Mouse (Mus musculus): ENCODE results near the gene Rabif.
A peak's percentile ranks its signal among the peaks of the same experiment; 100 is the strongest.
"Not testable (repeated sequence)": the region's sequence is repeated elsewhere in the genome, so short reads cannot be mapped to it uniquely, and the experiment has no call there.

The Rabif gene

DNA sequence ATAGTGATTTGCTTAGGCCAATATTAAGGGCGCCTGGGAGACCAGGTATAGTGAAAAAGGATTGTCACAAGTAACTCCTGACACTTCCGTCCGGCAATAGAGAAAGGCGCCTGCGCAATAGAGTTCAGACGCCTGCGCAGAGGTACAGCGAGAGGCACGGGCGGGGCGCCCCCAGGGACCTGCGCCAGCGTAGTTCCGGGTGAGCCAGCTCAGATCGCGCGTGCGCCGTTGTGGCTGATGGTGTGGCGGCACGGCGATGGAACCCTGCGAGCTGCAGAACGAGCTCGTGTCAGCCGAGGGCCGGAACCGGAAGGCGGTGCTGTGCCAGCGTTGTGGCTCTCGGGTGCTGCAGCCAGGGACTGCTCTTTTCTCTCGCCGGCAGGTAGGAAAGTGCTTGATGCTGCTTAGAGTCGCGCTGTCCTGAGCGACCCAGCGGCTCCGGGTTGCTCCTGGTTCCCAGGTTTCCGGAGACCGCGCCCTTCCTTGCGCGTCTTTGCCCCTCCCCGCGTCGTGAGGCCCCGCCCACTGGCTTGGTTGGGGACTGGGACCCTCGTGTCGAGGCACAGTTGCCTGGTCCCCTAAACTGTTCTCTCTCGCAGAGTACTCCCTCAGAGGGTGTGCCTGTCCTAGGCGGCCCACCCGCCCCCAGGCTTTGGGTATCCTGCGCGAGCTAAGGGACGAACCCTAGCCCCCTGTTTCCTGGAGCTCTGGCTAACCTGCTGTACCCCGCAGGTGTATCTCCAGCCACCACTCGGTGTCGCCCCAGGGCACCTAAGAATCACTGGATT lies at the start of gene Rabif:
Gene Rabif (plus strand): TSS at position 221 of the 788 bp plus-strand sequence.
- DNase-seq (ENCODE audit: low spot score): peak; percentile 99

DNA sequence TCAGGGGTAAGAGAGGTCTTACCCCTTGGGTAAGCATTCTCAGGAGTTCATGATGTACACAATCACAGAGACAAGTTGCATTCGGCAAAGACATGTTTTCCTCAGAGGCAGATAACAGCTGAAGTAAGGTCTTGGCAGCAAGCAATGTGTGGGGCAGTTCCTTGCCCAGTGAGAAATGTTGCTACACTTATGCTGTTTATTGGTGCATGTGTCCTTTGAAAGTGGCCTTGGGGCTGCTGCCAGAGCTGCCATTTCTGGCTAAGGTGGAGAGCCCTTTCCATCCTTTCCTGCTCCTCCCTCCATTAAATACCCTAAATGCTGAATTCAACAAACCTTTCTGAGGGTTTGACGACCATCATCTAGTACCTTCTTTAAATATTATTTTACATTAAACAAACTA lies 49.0 kb upstream of the Rabif start:
- no peak for DNase-seq (ENCODE audit: low spot score)

DNA sequence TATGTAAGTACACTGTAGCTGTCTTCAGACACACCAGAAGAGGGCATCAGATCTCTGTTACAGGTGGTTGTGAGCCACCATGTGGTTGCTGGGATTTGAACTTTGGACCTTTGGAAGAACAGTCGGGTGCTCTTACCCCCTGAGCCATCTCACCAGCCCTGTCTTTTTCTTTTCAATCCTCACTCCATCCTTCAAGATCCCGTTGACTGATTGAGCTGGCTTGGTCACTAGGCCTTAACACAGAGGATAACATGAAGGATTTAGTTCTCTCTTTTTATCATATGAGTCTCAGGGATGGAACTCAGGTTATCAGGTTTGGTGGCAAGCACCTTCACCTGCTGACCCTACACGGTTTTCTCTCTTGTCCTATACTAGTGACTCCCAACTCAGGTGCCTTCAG lies 45.9 kb upstream of the Rabif start:
- DNase-seq (ENCODE audit: low spot score): not testable (repeated sequence)

DNA sequence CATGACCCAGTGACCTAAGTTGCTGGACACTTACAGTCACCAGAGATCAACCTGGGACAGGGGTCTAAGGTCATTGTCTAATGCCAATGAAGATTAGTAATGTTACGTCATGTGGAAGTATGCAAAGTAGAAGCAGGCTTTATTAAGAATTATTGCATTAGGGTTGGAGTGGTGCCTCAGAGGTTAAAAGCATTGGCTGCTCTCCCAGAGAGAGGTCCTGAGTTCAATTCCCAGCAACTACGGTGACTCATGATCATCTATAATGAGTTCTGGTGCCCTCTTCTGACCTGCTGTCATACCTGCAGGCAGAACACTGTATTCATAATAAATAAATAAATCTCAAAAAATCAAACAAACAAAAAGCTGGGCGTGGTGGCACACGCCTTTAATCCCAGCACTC lies 44.2 kb upstream of the Rabif start:
- no peak for DNase-seq (ENCODE audit: low spot score)

DNA sequence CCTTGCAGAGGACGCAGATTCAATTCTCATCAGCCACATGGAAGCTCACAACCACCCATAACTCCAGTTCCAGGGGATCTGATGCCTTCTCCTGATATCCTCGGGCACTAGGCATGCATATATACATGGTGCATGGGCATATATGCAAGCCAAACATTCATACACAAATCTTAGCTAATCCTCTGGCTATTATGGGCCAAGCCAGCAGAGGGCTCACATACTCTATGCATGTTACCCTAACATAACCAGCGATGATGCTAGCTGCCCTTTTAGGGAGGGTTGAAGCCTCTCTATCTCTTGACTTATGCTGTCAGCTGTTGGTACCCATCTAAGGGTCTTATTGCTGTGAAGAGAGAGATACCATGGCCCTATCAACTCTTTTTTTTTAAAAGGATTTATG lies 43.5 kb upstream of the Rabif start:
- DNase-seq (ENCODE audit: low spot score): peak; percentile 54

DNA sequence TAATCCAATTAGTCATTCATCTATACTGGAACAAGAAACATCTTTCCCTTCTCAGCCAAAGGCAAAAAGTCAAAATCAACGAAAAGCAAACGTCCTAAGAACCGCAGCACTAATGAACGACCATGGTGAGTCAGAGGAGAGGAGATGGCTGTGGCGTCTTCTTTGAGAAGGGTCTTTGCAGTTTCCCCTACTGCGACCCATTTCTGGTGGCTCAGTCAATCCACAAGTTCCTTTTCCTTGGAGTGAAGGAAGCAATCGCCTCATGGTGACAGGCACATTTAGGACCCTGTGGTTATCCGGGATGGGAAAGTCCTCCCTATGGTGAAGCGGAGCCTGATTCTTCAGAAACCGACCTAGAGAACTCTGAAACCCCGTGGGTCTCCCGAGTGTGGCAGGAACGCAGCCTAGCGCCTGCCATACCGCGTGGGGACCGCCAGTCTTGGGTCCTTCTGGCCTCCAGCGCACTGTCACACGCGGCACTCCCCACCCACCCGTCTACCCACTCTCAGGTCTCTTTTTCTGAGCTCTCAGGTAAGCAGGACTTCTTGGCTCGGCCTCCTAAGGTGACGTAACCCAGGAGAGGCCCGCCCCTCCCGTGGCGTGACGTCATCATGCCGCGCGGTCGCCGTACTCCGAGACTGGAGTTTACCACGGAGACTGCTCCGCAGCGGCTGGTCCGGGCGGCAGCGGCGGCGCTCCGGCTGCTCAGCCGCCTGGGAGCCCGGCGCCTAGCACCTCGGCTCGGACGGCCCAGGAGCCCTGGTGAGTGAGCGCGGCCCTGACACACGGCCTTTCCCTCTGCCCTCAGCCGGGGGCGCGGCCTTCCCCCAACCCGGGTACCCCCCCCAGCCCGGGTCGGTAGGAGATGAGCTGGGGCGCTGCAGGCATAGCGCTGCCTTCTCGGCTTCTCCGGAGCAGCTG lies 39.3 kb upstream of the Rabif start, which contains the start of gene Klhl12:
Gene Klhl12 (plus strand): TSS at position 628 of the 921 bp plus-strand sequence.
- DNase-seq (ENCODE audit: low spot score): peak; percentile 98

DNA sequence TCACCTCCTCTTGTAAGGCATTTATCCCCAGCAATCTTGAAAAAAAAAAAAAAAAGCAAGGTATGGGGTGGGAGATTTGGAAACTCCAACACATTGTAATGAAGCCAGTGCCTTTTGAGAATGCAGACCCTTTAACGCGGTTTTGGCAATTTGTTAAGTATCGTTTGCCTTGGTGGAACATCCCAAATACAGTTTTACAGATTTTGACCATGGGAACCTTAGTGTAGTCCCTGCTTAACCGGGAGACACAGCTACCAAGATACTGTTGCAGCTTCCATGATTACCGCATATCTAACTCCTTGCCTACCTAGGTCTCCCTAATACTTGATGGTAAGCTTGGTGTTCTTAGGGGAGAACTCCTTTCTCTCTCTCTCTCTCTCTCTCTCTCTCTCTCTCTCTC lies 38.4 kb upstream of the Rabif start:
- no peak for DNase-seq (ENCODE audit: low spot score)

DNA sequence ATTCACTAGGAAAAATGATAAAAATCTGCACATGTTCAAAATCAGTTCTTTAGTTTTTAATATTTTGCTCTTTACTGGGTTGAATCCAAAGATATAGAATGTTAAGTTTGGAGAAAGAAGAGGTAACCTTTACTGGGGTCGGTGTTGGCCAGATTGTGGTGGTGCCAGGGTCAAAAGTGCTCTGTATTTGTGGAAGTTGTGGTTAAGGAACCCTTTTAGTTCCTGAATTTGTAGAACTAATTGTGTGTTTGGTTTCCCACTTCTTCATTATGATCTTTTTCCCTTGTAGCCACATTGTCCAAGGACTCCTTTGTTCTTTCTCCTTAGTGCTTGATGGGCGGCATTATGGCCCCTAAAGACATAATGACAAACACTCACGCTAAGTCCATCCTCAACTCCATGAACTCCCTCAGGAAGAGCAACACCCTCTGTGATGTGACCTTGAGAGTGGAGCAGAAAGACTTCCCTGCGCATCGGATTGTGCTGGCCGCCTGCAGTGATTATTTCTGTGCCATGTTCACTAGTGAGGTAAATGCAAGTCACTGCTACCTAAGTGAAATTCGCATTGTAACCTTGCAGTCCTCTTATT lies 36.2 kb upstream of the Rabif start:
- no peak for DNase-seq (ENCODE audit: low spot score)

DNA sequence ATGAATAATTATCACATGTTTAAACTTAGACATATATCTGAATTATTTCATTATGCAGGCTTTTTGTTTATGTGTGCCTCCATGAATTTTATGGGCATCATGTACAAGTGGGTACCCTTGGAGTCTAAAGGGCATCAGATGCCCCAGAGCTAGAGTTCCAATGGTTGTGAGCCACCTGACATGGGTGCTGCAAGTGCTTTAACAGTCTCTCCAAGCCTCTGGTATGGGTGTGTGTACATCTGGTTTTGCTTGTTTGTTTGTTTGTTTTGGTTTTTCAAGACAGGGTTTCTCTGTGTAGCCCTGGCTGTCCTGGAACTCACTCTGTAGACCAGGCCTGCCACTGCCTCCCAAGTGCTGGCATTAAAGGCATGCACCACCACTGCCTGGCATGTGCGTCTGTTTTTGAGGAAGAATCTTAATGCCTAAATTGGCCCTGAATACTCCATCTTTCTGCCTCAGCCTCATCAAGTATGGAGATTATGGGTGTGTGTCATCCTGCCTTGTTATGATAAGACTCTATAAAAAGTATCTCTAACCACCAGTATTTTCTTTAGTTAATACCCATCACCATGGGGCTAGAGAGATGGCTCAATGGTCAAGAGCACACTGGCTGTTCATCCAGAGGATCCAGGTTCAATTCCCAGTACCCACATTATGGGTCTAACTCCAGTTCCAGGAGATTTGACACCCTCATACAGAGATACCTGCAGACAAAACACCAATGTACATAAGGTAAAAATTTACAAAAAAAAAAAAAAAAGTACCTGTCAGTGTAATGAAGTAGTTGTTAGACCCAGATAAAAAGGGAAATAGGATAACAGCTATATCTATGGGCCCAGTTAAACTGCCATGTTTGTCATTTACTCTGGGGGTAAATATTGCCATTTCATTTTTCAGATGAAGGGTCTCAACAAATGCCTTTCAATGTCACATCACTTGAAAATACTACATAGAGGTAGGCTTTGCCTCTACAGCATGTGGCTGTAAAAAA lies 33.9 kb upstream of the Rabif start:
- no peak for DNase-seq (ENCODE audit: low spot score)

DNA sequence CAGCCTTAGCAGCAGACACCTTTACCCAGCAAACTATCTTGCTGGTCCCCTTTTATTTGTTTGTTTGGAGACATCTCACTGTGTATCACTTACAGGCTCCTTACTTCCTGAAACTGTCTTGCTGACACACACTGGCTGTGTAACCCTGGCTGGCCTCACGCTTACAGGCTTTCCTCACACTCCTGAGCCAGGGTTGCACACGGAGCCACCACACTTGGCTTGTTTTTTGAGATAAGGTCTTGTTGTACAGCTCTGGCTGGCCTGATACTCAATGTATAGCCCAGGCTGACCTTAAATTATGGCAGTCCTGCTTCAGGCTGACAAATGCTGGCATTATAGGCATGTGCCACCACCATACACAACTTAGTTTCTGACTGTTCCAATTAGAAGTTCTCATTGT lies 9.8 kb upstream of the Rabif start:
- no peak for DNase-seq (ENCODE audit: low spot score)

DNA sequence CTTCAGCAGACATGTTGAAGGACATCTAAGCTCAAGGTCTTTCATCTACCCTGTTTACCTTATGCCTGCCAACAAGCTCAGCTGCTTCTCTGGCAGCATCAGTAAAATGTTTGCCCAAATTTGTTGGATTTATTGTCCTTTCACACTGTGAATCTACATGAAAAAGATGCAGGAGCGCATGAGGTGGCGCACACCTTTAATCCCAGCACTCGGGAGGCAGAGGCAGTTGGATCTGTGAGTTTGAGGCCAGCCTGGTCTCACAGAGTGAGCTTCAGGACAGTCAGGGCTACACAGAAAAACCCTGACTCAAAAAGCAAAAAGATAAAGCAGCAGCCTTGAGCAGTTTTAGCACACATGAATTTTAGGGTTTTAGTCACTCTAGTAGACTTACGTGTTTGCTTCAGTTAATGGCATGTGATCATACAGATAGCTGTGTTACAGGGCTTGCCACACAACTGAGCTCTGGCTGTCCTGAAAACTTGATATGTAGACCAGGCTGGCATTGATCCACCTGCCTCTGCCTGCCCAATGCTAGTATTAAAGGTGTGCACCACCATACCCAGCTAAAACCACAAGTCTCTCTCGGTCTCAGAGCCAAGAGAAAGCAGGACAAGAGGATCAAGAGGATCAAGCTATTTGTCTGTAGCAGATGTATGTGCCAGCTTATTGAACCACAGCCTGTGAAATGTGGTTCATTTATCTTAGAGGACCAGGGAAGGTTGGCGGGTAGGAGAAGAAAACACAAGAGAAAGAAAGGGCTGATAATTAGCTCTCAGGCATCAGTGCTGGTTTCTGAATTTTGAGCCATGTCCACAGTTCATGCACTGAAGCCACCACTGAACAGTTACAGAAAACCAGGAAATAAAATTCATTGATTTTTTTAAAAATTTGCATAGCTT lies 3.3 kb upstream of the Rabif start:
- DNase-seq (ENCODE audit: low spot score): no peak

DNA sequence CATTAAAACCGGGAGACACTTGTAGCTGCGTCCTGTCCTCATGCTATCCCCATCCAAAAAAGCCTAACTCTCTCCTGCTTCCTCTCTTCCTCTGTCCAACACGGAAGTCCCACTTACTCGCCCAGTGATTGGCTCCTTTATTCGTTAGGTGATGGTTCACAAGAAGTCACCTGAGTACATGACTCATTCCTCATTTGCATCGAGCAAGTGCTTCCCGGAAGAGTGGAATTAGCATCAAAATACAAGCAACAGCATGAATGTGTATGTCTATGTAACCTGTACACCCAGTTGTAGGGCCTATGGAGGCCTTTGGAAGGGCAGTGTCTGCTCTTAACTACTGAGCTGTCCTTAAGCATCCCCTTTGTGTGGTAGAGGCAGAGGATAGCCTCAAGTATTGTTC lies 2.2 kb upstream of the Rabif start:
- DNase-seq (ENCODE audit: low spot score): no peak

DNA sequence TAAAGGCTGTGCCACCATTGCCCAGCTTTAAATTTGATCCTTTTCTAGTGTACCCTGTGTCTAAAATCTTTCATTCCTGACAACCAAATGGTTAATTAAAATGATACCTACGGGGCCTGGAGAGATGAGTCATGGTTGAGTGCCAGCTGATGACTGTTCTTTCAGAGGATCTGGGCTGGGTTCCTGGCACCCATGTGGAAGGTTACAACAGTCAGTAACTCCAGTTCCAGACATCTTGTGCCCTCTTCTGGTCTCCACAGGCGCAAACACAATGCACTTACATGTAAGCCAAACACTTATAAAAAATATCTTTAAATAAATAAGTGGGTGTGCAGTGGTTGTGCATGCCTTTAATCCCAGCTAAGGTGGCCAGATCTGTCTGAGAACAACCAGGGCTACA lies 952 bp upstream of the Rabif start:
- DNase-seq (ENCODE audit: low spot score): no peak

DNA sequence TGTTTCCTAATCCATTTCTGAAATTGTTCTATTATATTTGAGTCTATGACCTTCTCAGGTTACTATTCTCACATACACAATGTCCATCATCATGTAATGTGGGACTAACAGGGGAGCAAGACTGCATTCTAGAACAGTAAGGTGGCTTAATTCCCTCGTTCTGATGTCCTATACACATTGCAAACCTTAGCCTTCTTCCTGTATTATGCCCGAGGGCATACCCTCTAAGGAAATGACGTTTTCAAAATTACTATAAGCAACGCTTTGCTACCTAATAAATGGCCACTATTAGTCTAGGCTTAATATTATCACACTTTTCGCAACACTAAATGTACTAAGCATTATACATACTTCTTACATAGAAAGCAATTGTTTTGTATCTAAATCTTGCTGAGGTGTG lies 492 bp upstream of the Rabif start:
- DNase-seq (ENCODE audit: low spot score): no peak

DNA sequence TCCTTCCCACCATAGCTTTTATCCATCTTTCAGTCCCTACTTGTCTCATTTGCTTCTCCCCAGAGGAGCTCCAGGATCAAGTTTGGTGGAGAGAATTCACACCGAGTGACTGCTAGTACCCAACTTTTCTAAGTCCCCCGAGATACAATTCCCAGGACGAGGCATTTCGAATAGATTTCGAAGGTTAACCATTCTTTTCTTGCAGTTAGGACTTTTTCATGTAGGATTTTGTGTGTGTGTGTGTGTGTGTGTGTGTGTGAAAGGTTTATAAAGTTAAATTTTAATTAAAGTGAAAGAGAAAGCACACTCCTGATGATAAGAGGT lies 730 bp downstream of the Rabif start:
- no peak for DNase-seq (ENCODE audit: low spot score)

DNA sequence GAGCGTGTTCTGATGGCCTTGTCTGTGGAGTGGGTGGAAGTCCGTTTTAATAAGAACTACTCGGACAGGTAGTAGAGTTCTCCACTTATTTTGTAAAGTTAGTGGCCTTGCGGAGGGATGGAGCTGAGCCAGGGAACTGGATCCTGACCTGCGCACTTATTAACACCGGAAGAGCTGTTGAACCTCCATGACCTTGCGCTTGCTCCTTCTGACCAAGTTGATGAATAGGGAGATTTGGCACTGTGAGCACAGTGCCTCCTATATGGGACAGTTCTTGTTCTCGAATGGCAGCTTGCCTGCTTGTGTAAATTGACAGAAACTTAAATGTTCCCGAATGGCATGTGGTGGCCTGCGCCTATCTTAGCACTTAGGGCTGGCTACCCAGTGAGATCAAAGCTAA lies 1.5 kb downstream of the Rabif start:
- no peak for DNase-seq (ENCODE audit: low spot score)

DNA sequence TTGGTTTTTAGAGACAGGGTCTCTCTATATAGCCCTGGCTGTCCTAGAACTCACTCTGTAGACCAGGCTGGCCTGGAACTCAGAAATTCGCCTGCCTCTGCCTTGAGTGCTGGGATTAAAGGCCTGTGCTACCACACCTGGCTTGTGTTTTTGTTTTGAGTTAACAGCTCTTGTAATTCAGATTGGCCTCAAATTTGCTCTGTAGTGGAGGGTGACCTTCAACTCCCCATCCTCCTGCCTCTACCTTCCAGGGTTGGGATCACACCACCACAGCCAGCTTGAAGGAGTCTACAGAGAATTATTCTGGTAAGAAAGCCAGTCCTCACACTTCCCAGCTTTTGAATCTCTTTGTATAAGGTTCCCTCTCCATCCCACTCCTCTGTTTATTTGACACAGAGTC lies 6.5 kb downstream of the Rabif start:
- DNase-seq (ENCODE audit: low spot score): no peak

DNA sequence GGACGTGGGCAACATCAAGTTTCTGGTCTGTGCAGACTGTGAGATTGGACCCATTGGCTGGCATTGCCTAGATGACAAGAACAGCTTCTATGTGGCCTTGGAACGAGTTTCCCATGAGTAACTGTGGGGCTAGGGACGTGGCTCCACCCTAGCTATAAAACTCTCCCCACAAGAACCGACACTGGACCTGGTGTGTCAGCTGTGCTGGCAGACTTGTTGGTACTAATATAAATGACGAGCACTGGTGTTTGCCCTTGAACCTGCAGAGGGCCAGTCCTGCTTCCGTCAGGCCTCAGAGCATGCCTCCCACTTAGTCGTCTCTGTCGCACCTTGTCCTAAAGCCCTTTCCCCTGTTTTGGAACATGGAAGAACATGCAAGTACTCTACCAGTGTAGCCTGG lies 11.8 kb downstream of the Rabif start:
- DNase-seq (ENCODE audit: low spot score): no peak

DNA sequence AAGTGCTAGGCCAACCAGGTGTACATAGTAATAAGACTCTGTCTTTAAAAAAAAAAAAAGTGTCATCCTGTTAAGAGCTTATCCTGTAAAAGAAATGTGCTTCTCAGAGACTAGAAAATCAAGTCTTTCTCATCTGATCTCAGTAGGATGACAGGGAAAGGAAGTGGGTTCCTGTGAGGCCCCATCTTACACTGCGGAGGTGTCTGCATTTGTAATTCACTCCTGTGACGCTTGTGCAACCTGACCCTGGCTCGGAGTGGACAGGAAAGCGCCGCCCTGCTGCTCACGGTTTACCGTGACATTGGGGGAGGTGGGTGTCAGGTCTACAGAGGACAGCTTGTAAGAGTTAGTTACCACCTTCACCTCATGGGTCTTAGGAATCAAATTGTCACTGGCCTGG lies 15.6 kb downstream of the Rabif start:
- no peak for DNase-seq (ENCODE audit: low spot score)

DNA sequence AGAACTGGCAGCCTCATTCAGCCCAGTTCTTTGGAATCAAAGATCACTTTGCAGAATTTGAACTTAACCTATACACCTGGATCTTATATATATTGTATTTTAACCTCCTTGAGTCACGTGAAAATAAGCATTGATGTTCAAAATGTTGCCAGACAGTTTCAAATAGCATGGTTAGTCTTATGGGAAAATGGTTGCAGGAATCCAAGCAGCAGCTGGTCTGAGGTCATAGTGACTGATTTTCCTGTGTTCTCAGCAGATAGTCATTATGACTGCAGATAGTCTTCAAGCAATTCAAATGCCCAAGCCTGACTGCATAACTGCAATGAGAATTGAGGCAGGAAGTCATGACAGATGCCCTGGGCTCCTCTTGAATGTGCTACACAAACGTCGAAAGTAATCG lies 17.7 kb downstream of the Rabif start:
- no peak for DNase-seq (ENCODE audit: low spot score)

DNA sequence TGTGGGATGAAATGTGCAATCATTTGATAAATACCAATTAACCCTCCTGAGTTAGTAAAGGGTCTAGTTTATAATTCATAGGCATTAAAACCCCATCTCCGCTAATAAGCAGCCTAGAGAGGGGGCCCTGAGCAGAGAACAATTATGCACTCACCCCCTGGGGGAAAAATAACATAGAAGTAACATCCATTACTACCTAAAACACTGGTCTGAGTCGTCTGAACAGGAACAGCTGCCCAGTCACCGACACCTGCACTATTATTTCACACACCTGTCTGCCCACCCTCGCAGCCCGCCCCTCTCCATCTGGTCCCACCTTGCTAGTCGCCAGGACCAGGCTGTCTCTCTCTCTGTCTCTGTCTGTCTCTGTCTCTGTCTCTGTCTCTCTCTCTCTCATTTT lies 18.1 kb downstream of the Rabif start:
- no peak for DNase-seq (ENCODE audit: low spot score)
